Mouse (Mus musculus): ENCODE results near the gene Bsnd. TPM values are rescaled to one million over a fixed set of nuclear protein-coding genes. Genes with fewer than 3 reads are reported as not detected.

The Bsnd gene
- polyA plus RNA-seq, 1 experiment from 2014 or later, result not detected

- DNase-seq, result no peak
Measured at GRCm38 (mm10) chr4:106483831-106484230, 8.3 kb downstream of the Bsnd start.

GRCm38 (mm10) chr4:106483215-106483727, 8.8 kb downstream of the Bsnd start:
- no peak overlapping the region for H3K27ac ChIP-seq (ENCODE audit: low read depth)
- no peak for ATAC-seq (ENCODE audit: insufficient read depth)
- 53% methylated on average over 7 of the region's 7 CpGs for WGBS
- TF ChIP-seq CTCF (IDR thresholded peaks at IDR 0.05; ENCODE audit: low read depth), result no peak
- H3K4me2 ChIP-seq, result no peak overlapping the region
- no peaks in the 10 kb centered on the region for H3K27me3 ChIP-seq (ENCODE audit: insufficient read depth, low read length)
- no peaks in the 10 kb centered on the region for H3K36me3 ChIP-seq (ENCODE audit: insufficient read depth)
- no peaks in the 10 kb centered on the region for H3K9me3 ChIP-seq (ENCODE audit: low read depth, low read length)
- no peak overlapping the region for H3K4me3 ChIP-seq (ENCODE audit: low read depth, low read length)
- no peak overlapping the region for H3K9ac ChIP-seq
- no peak for DNase-seq
- no peaks in the 10 kb centered on the region for H3K4me1 ChIP-seq (ENCODE audit: insufficient read depth)

More at GRCm38 (mm10) chr4:106483831-106484230, 8.3 kb downstream of the Bsnd start:
- ATAC-seq (ENCODE audit: insufficient read depth), result no peak
- Histone ChIP-seq H3K9ac (no peak overlapping the region), H3K9me3 (ENCODE audit: low read depth, low read length) (no peaks in the 10 kb centered on the region), H3K4me2 (no peak overlapping the region), H3K27ac (ENCODE audit: low read depth) (no peak overlapping the region), H3K27me3 (ENCODE audit: insufficient read depth, low read length) (no peaks in the 10 kb centered on the region), H3K4me3 (ENCODE audit: low read depth, low read length) (no peak overlapping the region), H3K4me1 (ENCODE audit: insufficient read depth) (no peaks in the 10 kb centered on the region), H3K36me3 (ENCODE audit: insufficient read depth) (no peaks in the 10 kb centered on the region)
- WGBS, result 69% methylated on average over 1 of the region's 1 CpGs
- TF ChIP-seq CTCF (IDR thresholded peaks at IDR 0.05; ENCODE audit: low read depth), result no peak

GRCm38 (mm10) chr4:106480545-106480944, 11.5 kb downstream of the Bsnd start:
- Histone ChIP-seq H3K9ac (no peak overlapping the region), H3K9me3 (ENCODE audit: low read depth, low read length) (no peaks in the 10 kb centered on the region), H3K27me3 (ENCODE audit: insufficient read depth, low read length) (no peaks in the 10 kb centered on the region), H3K27ac (ENCODE audit: low read depth) (no peak overlapping the region), H3K4me2 (no peak overlapping the region), H3K4me1 (ENCODE audit: insufficient read depth) (no peaks in the 10 kb centered on the region), H3K4me3 (ENCODE audit: low read depth, low read length) (no peak overlapping the region), H3K36me3 (ENCODE audit: insufficient read depth) (no peaks in the 10 kb centered on the region)
- 74% methylated on average over 3 of the region's 3 CpGs for WGBS
- TF ChIP-seq CTCF (IDR thresholded peaks at IDR 0.05; ENCODE audit: low read depth), result no peak
- ATAC-seq (ENCODE audit: insufficient read depth), result no peak
- DNase-seq, result no peak

GRCm38 (mm10) chr4:106474241-106474640, 17.8 kb downstream of the Bsnd start:
- ATAC-seq (ENCODE audit: insufficient read depth), result peak; percentile 60

GRCm38 (mm10) chr4:106472335-106472734, 19.7 kb downstream of the Bsnd start:
- H3K27ac ChIP-seq (ENCODE audit: low read depth), result no peak overlapping the region
- H3K4me3 ChIP-seq (ENCODE audit: low read depth, low read length), result no peak overlapping the region
- ATAC-seq (ENCODE audit: insufficient read depth), result peak; percentile 63
- no peaks in the 10 kb centered on the region for H3K36me3 ChIP-seq (ENCODE audit: insufficient read depth)
- H3K27me3 ChIP-seq (ENCODE audit: insufficient read depth, low read length), result no peaks in the 10 kb centered on the region
- no peak overlapping the region for H3K4me2 ChIP-seq
- peak; percentile 88 for DNase-seq
- no peak overlapping the region for H3K9ac ChIP-seq
- peak; percentile 85 for TF ChIP-seq CTCF (IDR thresholded peaks at IDR 0.05; ENCODE audit: low read depth)
- 9% methylated on average over 3 of the region's 3 CpGs for WGBS
- no peaks in the 10 kb centered on the region for H3K4me1 ChIP-seq (ENCODE audit: insufficient read depth)
- no peaks in the 10 kb centered on the region for H3K9me3 ChIP-seq (ENCODE audit: low read depth, low read length)

More at GRCm38 (mm10) chr4:106474241-106474640, 17.8 kb downstream of the Bsnd start:
- H3K9me3 ChIP-seq (ENCODE audit: low read depth, low read length), result no peaks in the 10 kb centered on the region
- no peak overlapping the region for H3K9ac ChIP-seq
- DNase-seq, result peak; percentile 87
- no peaks in the 10 kb centered on the region for H3K4me1 ChIP-seq (ENCODE audit: insufficient read depth)
- H3K27ac ChIP-seq (ENCODE audit: low read depth), result no peak overlapping the region
- no peak overlapping the region for H3K4me3 ChIP-seq (ENCODE audit: low read depth, low read length)
- H3K36me3 ChIP-seq (ENCODE audit: insufficient read depth), result no peaks in the 10 kb centered on the region
- no peaks in the 10 kb centered on the region for H3K27me3 ChIP-seq (ENCODE audit: insufficient read depth, low read length)
- 1% methylated on average over 6 of the region's 6 CpGs for WGBS
- no peak overlapping the region for H3K4me2 ChIP-seq
- TF ChIP-seq CTCF (IDR thresholded peaks at IDR 0.05; ENCODE audit: low read depth), result peak; percentile 91

- ATAC-seq (ENCODE audit: insufficient read depth) (no peak), DNase-seq (no peak)
- H3K9me3 ChIP-seq (ENCODE audit: low read depth, low read length), result no peaks in the 10 kb centered on the region
- H3K27me3 ChIP-seq (ENCODE audit: insufficient read depth, low read length), result no peaks in the 10 kb centered on the region
- no peaks in the 10 kb centered on the region for H3K4me1 ChIP-seq (ENCODE audit: insufficient read depth)
- no peak overlapping the region for H3K4me3 ChIP-seq (ENCODE audit: low read depth, low read length)
- TF ChIP-seq CTCF (IDR thresholded peaks at IDR 0.05; ENCODE audit: low read depth), result no peak
- no peak overlapping the region for H3K4me2 ChIP-seq
- WGBS, result 60% methylated on average over 5 of the region's 5 CpGs
- H3K27ac ChIP-seq (ENCODE audit: low read depth), result no peak overlapping the region
- no peaks in the 10 kb centered on the region for H3K36me3 ChIP-seq (ENCODE audit: insufficient read depth)
- H3K9ac ChIP-seq, result no peak overlapping the region
Measured at GRCm38 (mm10) chr4:106470921-106471320, 21.2 kb downstream of the Bsnd start.

GRCm38 (mm10) chr4:106467420-106468110, 24.5 kb downstream of the Bsnd start:
- Histone ChIP-seq H3K36me3 (ENCODE audit: insufficient read depth) (no peaks in the 10 kb centered on the region), H3K4me2 (no peak overlapping the region), H3K27ac (ENCODE audit: low read depth) (no peak overlapping the region), H3K9ac (no peak overlapping the region), H3K27me3 (ENCODE audit: insufficient read depth, low read length) (peaks cover 27% of the 10 kb centered on the region), H3K4me3 (ENCODE audit: low read depth, low read length) (no peak overlapping the region), H3K4me1 (ENCODE audit: insufficient read depth) (no peaks in the 10 kb centered on the region), H3K9me3 (ENCODE audit: low read depth, low read length) (no peaks in the 10 kb centered on the region)
- ATAC-seq (ENCODE audit: insufficient read depth) (no peak), DNase-seq (no peak)
- WGBS, result 79% methylated on average over 13 of the region's 13 CpGs
- no peak for TF ChIP-seq CTCF (IDR thresholded peaks at IDR 0.05; ENCODE audit: low read depth)

Data from lung, embryonic 14.5 days (tissue).